Mouse (Mus musculus) limb, embryonic 11.5 days (tissue): ENCODE data around the gene Med16. TPM values are rescaled to one million over a fixed set of nuclear protein-coding genes. Genes with fewer than 3 reads are reported as not detected.

Experiments used
- ATAC-seq: fragments of 200-750 bp; cut with Nextera tagmentation; 2 replicates; pipeline ENCODE4 v1.8.0; 2017; ENCODE audit warnings: low read depth; ENCODE audit not compliant: insufficient number of reproducible peaks, low FRiP score, low TSS enrichment
- DNase-seq: peaks from one replicate; pipeline ENCODE4 v3.0.0-alpha.2; 2015; ENCODE audit warnings: low spot score
- H3K27ac ChIP-seq: fragments of 300-500 bp; sonication (generic); replicated peaks from 2 replicates; pipeline ENCODE4 v1.5.1; 2014; ENCODE audit warnings: low read depth, mild to moderate bottlenecking, low read length
- H3K27me3 ChIP-seq: fragments of 300-500 bp; sonication (generic); 2 replicates; pipeline ENCODE4 v1.6.1; 2014; ENCODE audit warnings: mild to moderate bottlenecking, low read length, mixed read lengths; ENCODE audit not compliant: control insufficient read depth, insufficient read depth
- H3K36me3 ChIP-seq: fragments of 300-500 bp; sonication (generic); 2 replicates; pipeline ENCODE4 v1.6.1; 2014; ENCODE audit warnings: mild to moderate bottlenecking, low read length, moderate library complexity, mixed read lengths; ENCODE audit not compliant: control insufficient read depth, insufficient read depth
- H3K4me1 ChIP-seq: fragments of 300-500 bp; sonication (generic); 2 replicates; pipeline ENCODE4 v1.6.1; 2014; ENCODE audit warnings: low read length, mixed read lengths; ENCODE audit not compliant: control insufficient read depth, insufficient read depth
- H3K4me2 ChIP-seq: fragments of 300-500 bp; sonication (generic); 2 replicates; pipeline ENCODE4 v1.6.1; 2014; ENCODE audit warnings: low read depth, mild to moderate bottlenecking, moderate library complexity; ENCODE audit not compliant: severe bottlenecking
- H3K4me3 ChIP-seq: fragments of 300-500 bp; sonication (generic); 2 replicates; pipeline ENCODE4 v1.5.1; 2014; ENCODE audit warnings: low read depth, low read length
- H3K9ac ChIP-seq: fragments of 300-500 bp; sonication (generic); 2 replicates; pipeline ENCODE4 v1.6.1; 2014; ENCODE audit warnings: mild to moderate bottlenecking, low read length
- H3K9me3 ChIP-seq: fragments of 300-500 bp; sonication (generic); 2 replicates; pipeline ENCODE4 v1.6.1; 2016; ENCODE audit warnings: low read length; ENCODE audit not compliant: control insufficient read depth
- WGBS: fragments of 180-500 bp; shearing (Covaris S2); extraction: QIAGEN DNeasy Blood & Tissue Kit; methylation state at CpG from one replicate; pipeline ENCODE4 v1.1.7; 2014; 5-methylcytosine and 5-hydroxymethylcytosine counted together
- polyA plus RNA-seq: library from polyadenylated mRNA; unstranded; fragments of >200 nt; fragmentation: Nextera tagmentation; extraction: Ambion mirVana; gene quantifications from 2 replicates; pipeline ENCODE4 v1.2.1, GENCODE M21; 2014

The Med16 gene
- polyA plus RNA-seq, 1 experiment from 2014 or later = 43.1 TPM

GRCm38 (mm10) chr10:79877174-79877573 is 31.5 kb downstream of the Med16 start:
- 64% methylated on average over 1 of the region's 1 CpGs for WGBS
- Histone ChIP-seq H3K4me2 (no peak overlapping the region), H3K27me3 (0 out of 2 replicates have a peak, but pooled peaks cover 2% of the 10 kb centered on the region), H3K27ac (no peak overlapping the region), H3K4me3 (no peak overlapping the region), H3K4me1 (peaks cover 16% of the 10 kb centered on the region), H3K36me3 (no peaks in the 10 kb centered on the region), H3K9ac (no peak overlapping the region), H3K9me3 (no peaks in the 10 kb centered on the region)
- no peak for ATAC-seq
- no peak for DNase-seq

- H3K27me3 ChIP-seq = no peaks in the 10 kb centered on the region
- H3K9me3 ChIP-seq = no peaks in the 10 kb centered on the region
- peak; percentile 87 for DNase-seq
- H3K27ac ChIP-seq = peak within 1 kb of the TSS; percentile 66
- WGBS = under 1% methylated on average over 56 of the region's 57 CpGs
- peak within 1 kb of the TSS; percentile 94 for H3K9ac ChIP-seq
- peaks cover 6% of the 10 kb centered on the region; the same call in 1 of the 2 replicates for H3K36me3 ChIP-seq
- ATAC-seq = peak; percentile 87
- H3K4me3 ChIP-seq = peak within 1 kb of the TSS; percentile 72
- peaks cover 13% of the 10 kb centered on the region for H3K4me1 ChIP-seq
- H3K4me2 ChIP-seq = peak within 1 kb of the TSS; percentile 68
Measured at GRCm38 (mm10) chr10:79874290-79874862, 34.3 kb downstream of the Med16 start, which contains the start of the genes Prtn3 and Plppr3. Gene Prtn3, plus strand, starts transcription at chr10:79874476. Gene Plppr3, minus strand, starts transcription at chr10:79874634.

- H3K9me3 ChIP-seq = no peaks in the 10 kb centered on the region
- DNase-seq (peak; percentile 62), ATAC-seq (no peak; the same call in 1 of the 2 replicates)
- H3K27ac ChIP-seq = peak overlapping the region; percentile 66
- H3K9ac ChIP-seq = peak overlapping the region; percentile 94
- H3K27me3 ChIP-seq = no peaks in the 10 kb centered on the region
- H3K4me3 ChIP-seq = peak overlapping the region; percentile 72
- peaks cover 8% of the 10 kb centered on the region; the same call in 1 of the 2 replicates for H3K36me3 ChIP-seq
- H3K4me1 ChIP-seq = peaks cover 13% of the 10 kb centered on the region
- peak overlapping the region; percentile 68 for H3K4me2 ChIP-seq
- under 1% methylated on average over 26 of the region's 26 CpGs for WGBS
Measured at GRCm38 (mm10) chr10:79873715-79874289, 34.9 kb downstream of the Med16 start.

GRCm38 (mm10) chr10:79873313-79873712 is 35.4 kb downstream of the Med16 start:
- Histone ChIP-seq H3K36me3 (peaks cover 8% of the 10 kb centered on the region; the same call in 1 of the 2 replicates), H3K4me3 (peak overlapping the region; percentile 72), H3K27me3 (no peaks in the 10 kb centered on the region), H3K4me2 (peak overlapping the region; percentile 68), H3K9ac (peak overlapping the region; percentile 94), H3K27ac (no peak overlapping the region; the same call in 1 of the 2 replicates), H3K9me3 (no peaks in the 10 kb centered on the region), H3K4me1 (peaks cover 13% of the 10 kb centered on the region)
- WGBS = 19% methylated on average over 6 of the region's 6 CpGs
- DNase-seq = no peak
- no peak for ATAC-seq

- no peak for DNase-seq
- Histone ChIP-seq H3K4me3 (peak overlapping the region; percentile 72), H3K36me3 (peaks cover 8% of the 10 kb centered on the region; the same call in 1 of the 2 replicates), H3K9ac (peak overlapping the region; percentile 94), H3K9me3 (no peaks in the 10 kb centered on the region), H3K4me2 (peak overlapping the region; percentile 68), H3K4me1 (peaks cover 13% of the 10 kb centered on the region), H3K27me3 (no peaks in the 10 kb centered on the region), H3K27ac (no peak overlapping the region; the same call in 1 of the 2 replicates)
- 40% methylated on average over 3 of the region's 3 CpGs for WGBS
- no peak for ATAC-seq
Measured at GRCm38 (mm10) chr10:79872862-79873261, 35.9 kb downstream of the Med16 start.

- Histone ChIP-seq H3K4me1 (peaks cover 13% of the 10 kb centered on the region), H3K36me3 (peaks cover 11% of the 10 kb centered on the region; the same call in 1 of the 2 replicates), H3K9ac (no peak overlapping the region), H3K9me3 (no peaks in the 10 kb centered on the region), H3K4me2 (no peak overlapping the region), H3K27me3 (no peaks in the 10 kb centered on the region), H3K27ac (no peak overlapping the region), H3K4me3 (no peak overlapping the region)
- 94% methylated on average over 8 of the region's 8 CpGs for WGBS
- DNase-seq (no peak), ATAC-seq (no peak)
Measured at GRCm38 (mm10) chr10:79871845-79872244, 36.9 kb downstream of the Med16 start.

GRCm38 (mm10) chr10:79866601-79867000 is 42.1 kb downstream of the Med16 start:
- Histone ChIP-seq H3K36me3 (peaks cover 33% of the 10 kb centered on the region), H3K9ac (no peak overlapping the region), H3K27ac (no peak overlapping the region), H3K9me3 (no peaks in the 10 kb centered on the region), H3K4me1 (no peaks in the 10 kb centered on the region), H3K4me3 (no peak overlapping the region), H3K4me2 (no peak overlapping the region), H3K27me3 (no peaks in the 10 kb centered on the region)
- DNase-seq (no peak), ATAC-seq (no peak)
- WGBS = 62% methylated on average over 11 of the region's 11 CpGs

GRCm38 (mm10) chr10:79865801-79866295 is 42.9 kb downstream of the Med16 start:
- no peaks in the 10 kb centered on the region for H3K27me3 ChIP-seq
- H3K4me1 ChIP-seq = no peaks in the 10 kb centered on the region
- peaks cover 38% of the 10 kb centered on the region for H3K36me3 ChIP-seq
- WGBS = 84% methylated on average over 19 of the region's 19 CpGs
- no peak overlapping the region for H3K4me3 ChIP-seq
- no peaks in the 10 kb centered on the region for H3K9me3 ChIP-seq
- ATAC-seq = no peak
- H3K9ac ChIP-seq = no peak overlapping the region
- H3K27ac ChIP-seq = 0 out of 2 replicates have a peak overlapping the region, but pooled peaks have one; percentile 1
- no peak overlapping the region for H3K4me2 ChIP-seq
- peak; percentile 37 for DNase-seq
